Mouse (Mus musculus) intestine, embryonic 14.5 days (tissue): ENCODE results near the gene Arhgap15. TPM values are rescaled to one million over a fixed set of nuclear protein-coding genes. Genes with fewer than 3 reads are reported as not detected.

ENCODE experiments used
- ATAC-seq: fragments of 200-750 bp; cut with Nextera tagmentation; replicated peaks from 2 replicates; pipeline ENCODE4 v1.8.0; 2017; ENCODE audit warnings: low read depth, moderate number of reproducible peaks, moderate TSS enrichment, moderate library complexity; ENCODE audit not compliant: low FRiP score, low TSS enrichment
- DNase-seq: peaks from one replicate; pipeline ENCODE4 v3.0.0-alpha.2; 2018; ENCODE audit warnings: low spot score
- H3K27ac ChIP-seq: fragments of 300-500 bp; sonication (generic); 2 replicates; pipeline ENCODE4 v1.5.1; 2014; ENCODE audit warnings: low read depth, mild to moderate bottlenecking, control low read depth
- H3K27me3 ChIP-seq: fragments of 300-500 bp; sonication (generic); replicated peaks from 2 replicates; pipeline ENCODE4 v1.6.1; 2014; ENCODE audit warnings: low read length, control low read depth; ENCODE audit not compliant: control insufficient read depth, insufficient read depth
- H3K36me3 ChIP-seq: fragments of 300-500 bp; sonication (generic); 2 replicates; pipeline ENCODE4 v1.6.1; 2014; ENCODE audit warnings: low read length, control low read depth; ENCODE audit not compliant: control insufficient read depth, insufficient read depth
- H3K4me1 ChIP-seq: fragments of 300-500 bp; sonication (generic); replicated peaks from 2 replicates; pipeline ENCODE4 v1.6.1; 2014; ENCODE audit warnings: low read length, control low read depth, mixed read lengths; ENCODE audit not compliant: control insufficient read depth, insufficient read depth
- H3K4me2 ChIP-seq: fragments of 300-500 bp; sonication (generic); 2 replicates; pipeline ENCODE4 v1.6.1; 2014; ENCODE audit warnings: low read length
- H3K4me3 ChIP-seq: fragments of 300-500 bp; sonication (generic); 2 replicates; pipeline ENCODE4 v1.5.1; 2014; ENCODE audit warnings: low read depth, low read length, control low read depth, mixed read lengths
- H3K9ac ChIP-seq: fragments of 300-500 bp; sonication (generic); 2 replicates; pipeline ENCODE4 v1.6.1; 2014; ENCODE audit warnings: mild to moderate bottlenecking, low read length
- H3K9me3 ChIP-seq: fragments of 300-500 bp; sonication (generic); 2 replicates; pipeline ENCODE4 v1.6.1; 2016; ENCODE audit warnings: low read length, control low read depth; ENCODE audit not compliant: control insufficient read depth
- WGBS: fragments of 180-500 bp; shearing (Covaris S2); extraction: QIAGEN DNeasy Blood & Tissue Kit; methylation state at CpG from one replicate; pipeline ENCODE4 v1.1.7; 2014; 5-methylcytosine and 5-hydroxymethylcytosine counted together
- polyA plus RNA-seq: library from polyadenylated mRNA; unstranded; fragments of >200 nt; fragmentation: Nextera tagmentation; extraction: Ambion mirVana; gene quantifications from 2 replicates; pipeline ENCODE4 v1.2.1, GENCODE M21; 2014

Arhgap15 gene
- polyA plus RNA-seq, 1 experiment from 2014 or later: 1.5 TPM

GRCm38 (mm10) chr2:43816788-43817581 lies 68.4 kb downstream of the Arhgap15 start:
- no peak overlapping the region for H3K27ac ChIP-seq
- no peak overlapping the region for H3K4me3 ChIP-seq
- no peak overlapping the region for H3K4me2 ChIP-seq
- ATAC-seq: no peak
- H3K36me3 ChIP-seq: no peaks in the 10 kb centered on the region
- no peak overlapping the region for H3K9ac ChIP-seq
- no peak for DNase-seq
- 91% methylated on average over 8 of the region's 8 CpGs for WGBS
- no peaks in the 10 kb centered on the region for H3K4me1 ChIP-seq
- H3K9me3 ChIP-seq: no peaks in the 10 kb centered on the region
- H3K27me3 ChIP-seq: no peaks in the 10 kb centered on the region

GRCm38 (mm10) chr2:43835931-43836330 lies 87.3 kb downstream of the Arhgap15 start:
- Histone ChIP-seq H3K36me3 (no peaks in the 10 kb centered on the region), H3K9me3 (no peaks in the 10 kb centered on the region), H3K4me2 (no peak overlapping the region), H3K27me3 (no peaks in the 10 kb centered on the region), H3K27ac (no peak overlapping the region), H3K4me1 (no peaks in the 10 kb centered on the region), H3K9ac (no peak overlapping the region), H3K4me3 (no peak overlapping the region)
- no peak for DNase-seq
- ATAC-seq: no peak
- 82% methylated on average over 5 of the region's 5 CpGs for WGBS

GRCm38 (mm10) chr2:43841644-43842043 lies 93.0 kb downstream of the Arhgap15 start:
- Histone ChIP-seq H3K4me3 (no peak overlapping the region), H3K36me3 (no peaks in the 10 kb centered on the region), H3K4me1 (no peaks in the 10 kb centered on the region; the same call in 1 of the 2 replicates), H3K27me3 (no peaks in the 10 kb centered on the region), H3K9ac (no peak overlapping the region), H3K27ac (no peak overlapping the region), H3K9me3 (no peaks in the 10 kb centered on the region), H3K4me2 (no peak overlapping the region)
- DNase-seq (no peak), ATAC-seq (no peak)
- 45% methylated on average over 5 of the region's 5 CpGs for WGBS

- DNase-seq (no peak), ATAC-seq (no peak)
- H3K27ac ChIP-seq: no peak overlapping the region
- H3K4me3 ChIP-seq: no peak overlapping the region
- no peak overlapping the region for H3K4me2 ChIP-seq
- H3K9ac ChIP-seq: no peak overlapping the region
- no peaks in the 10 kb centered on the region for H3K4me1 ChIP-seq
- no peaks in the 10 kb centered on the region for H3K36me3 ChIP-seq
- WGBS: 67% methylated on average over 3 of the region's 3 CpGs
- no peaks in the 10 kb centered on the region for H3K27me3 ChIP-seq
- H3K9me3 ChIP-seq: no peaks in the 10 kb centered on the region
Measured at GRCm38 (mm10) chr2:43851195-43851594, 102.6 kb downstream of the Arhgap15 start.

GRCm38 (mm10) chr2:43862709-43863108 lies 114.1 kb downstream of the Arhgap15 start:
- no peaks in the 10 kb centered on the region for H3K36me3 ChIP-seq
- no peak overlapping the region for H3K4me3 ChIP-seq
- no peaks in the 10 kb centered on the region for H3K27me3 ChIP-seq
- no peaks in the 10 kb centered on the region for H3K4me1 ChIP-seq
- no peak overlapping the region for H3K27ac ChIP-seq
- no peaks in the 10 kb centered on the region for H3K9me3 ChIP-seq
- ATAC-seq (no peak), DNase-seq (no peak)
- no peak overlapping the region for H3K9ac ChIP-seq
- no peak overlapping the region for H3K4me2 ChIP-seq
- WGBS: 87% methylated on average over 5 of the region's 5 CpGs

GRCm38 (mm10) chr2:43902403-43902973 lies 153.9 kb downstream of the Arhgap15 start:
- no peak overlapping the region for H3K4me2 ChIP-seq
- no peaks in the 10 kb centered on the region for H3K27me3 ChIP-seq
- DNase-seq: peak; percentile 80
- no peak for ATAC-seq
- WGBS: 22% methylated on average over 7 of the region's 7 CpGs
- no peak overlapping the region for H3K4me3 ChIP-seq
- no peaks in the 10 kb centered on the region for H3K9me3 ChIP-seq
- H3K27ac ChIP-seq: no peak overlapping the region
- no peaks in the 10 kb centered on the region for H3K4me1 ChIP-seq
- no peaks in the 10 kb centered on the region for H3K36me3 ChIP-seq
- H3K9ac ChIP-seq: no peak overlapping the region

GRCm38 (mm10) chr2:43907496-43907895 lies 158.9 kb downstream of the Arhgap15 start:
- Histone ChIP-seq H3K4me2 (no peak overlapping the region), H3K27ac (no peak overlapping the region), H3K9me3 (no peaks in the 10 kb centered on the region), H3K4me3 (no peak overlapping the region), H3K4me1 (no peaks in the 10 kb centered on the region), H3K27me3 (no peaks in the 10 kb centered on the region), H3K36me3 (no peaks in the 10 kb centered on the region), H3K9ac (no peak overlapping the region)
- DNase-seq: no peak
- ATAC-seq: no peak
- WGBS: 93% methylated on average over 5 of the region's 5 CpGs

- WGBS: 48% methylated on average over 6 of the region's 6 CpGs
- no peak overlapping the region for H3K9ac ChIP-seq
- ATAC-seq: no peak
Measured at GRCm38 (mm10) chr2:43914104-43914503, 165.5 kb downstream of the Arhgap15 start.

GRCm38 (mm10) chr2:43923863-43924340 lies 175.3 kb downstream of the Arhgap15 start:
- H3K9me3 ChIP-seq: no peaks in the 10 kb centered on the region
- H3K27me3 ChIP-seq: no peaks in the 10 kb centered on the region
- no peak overlapping the region for H3K4me2 ChIP-seq
- H3K4me3 ChIP-seq: no peak overlapping the region
- H3K4me1 ChIP-seq: no peaks in the 10 kb centered on the region
- no peaks in the 10 kb centered on the region for H3K36me3 ChIP-seq
- no peak overlapping the region for H3K9ac ChIP-seq
- no peak for DNase-seq
- H3K27ac ChIP-seq: no peak overlapping the region
- ATAC-seq: no peak
- WGBS: 90% methylated on average over 5 of the region's 5 CpGs

More at GRCm38 (mm10) chr2:43914104-43914503, 165.5 kb downstream of the Arhgap15 start:
- H3K4me2 ChIP-seq: no peak overlapping the region
- H3K4me1 ChIP-seq: no peaks in the 10 kb centered on the region
- no peak overlapping the region for H3K27ac ChIP-seq
- H3K36me3 ChIP-seq: no peaks in the 10 kb centered on the region
- no peak overlapping the region for H3K4me3 ChIP-seq
- H3K9me3 ChIP-seq: no peaks in the 10 kb centered on the region
- no peaks in the 10 kb centered on the region for H3K27me3 ChIP-seq
- no peak for DNase-seq
